Comparison of ENCODE assay signal across 25 mouse cellular contexts in genomic region chr15:80574211-80575040, GRCm38 (mm10). TPM values are rescaled to one million over a fixed set of nuclear protein-coding genes. Genes with fewer than 3 reads are reported as not detected.
DNase-seq lines count a peak whose midpoint lies in the region; ATAC-seq and TF ChIP-seq lines count a peak whose summit lies in the region.
"Had no signal": no experiment of that assay in that cellular context is flagged by ENCODE, and none has a peak within 500 bp of the region (broad histone marks: within the 10 kb centered on the region; RNA-seq: fewer than 3 reads in every experiment).

No protein-coding gene starts in this region.

- H3K4me1 ChIP-seq in hindbrain, postnatal 0 days (ENCODE audit: insufficient read depth, low read length): no peaks in the 10 kb centered on the region
- H3K4me1 ChIP-seq in hindbrain, embryonic 13.5 days (replicated peaks): peaks cover 11% of the 10 kb centered on the region
- peaks cover 14% of the 10 kb centered on the region for H3K4me1 ChIP-seq in neural tube, embryonic 15.5 days
- H3K4me1 ChIP-seq: kidney, embryonic 15.5 days; liver, embryonic 13.5 days had no signal

- 83% methylated on average over 17 of the region's 17 CpGs for WGBS in hindbrain, postnatal 0 days
- WGBS in hindbrain, embryonic 13.5 days: 89% methylated on average over 17 of the region's 17 CpGs
- WGBS in neural tube, embryonic 15.5 days: 89% methylated on average over 17 of the region's 17 CpGs

- H3K27ac ChIP-seq in hindbrain, postnatal 0 days: no peak overlapping the region
- H3K27ac ChIP-seq in hindbrain, embryonic 13.5 days: no peak overlapping the region
- no peak overlapping the region for H3K27ac ChIP-seq in neural tube, embryonic 15.5 days (replicated peaks)
- H3K27ac ChIP-seq: heart, adult 2 months; hindbrain, embryonic 14.5 days; kidney, embryonic 15.5 days; limb, embryonic 13.5 days; liver, embryonic 13.5 days had no signal

- no peaks in the 10 kb centered on the region for H3K9me3 ChIP-seq in hindbrain, postnatal 0 days (ENCODE audit: low read length)
- no peaks in the 10 kb centered on the region for H3K9me3 ChIP-seq in hindbrain, embryonic 13.5 days
- no peaks in the 10 kb centered on the region for H3K9me3 ChIP-seq in neural tube, embryonic 15.5 days (replicated peaks)
- H3K9me3 ChIP-seq: kidney, embryonic 15.5 days; limb, embryonic 13.5 days; liver, embryonic 13.5 days had no signal

- ATAC-seq in cerebellum, adult (ENCODE audit: insufficient number of reproducible peaks, low FRiP score, low TSS enrichment): no peak
- no peak for ATAC-seq in hindbrain, postnatal 0 days
- no peak for ATAC-seq in hindbrain, embryonic 13.5 days (ENCODE audit: low FRiP score)
- no peak for ATAC-seq in neural tube, embryonic 15.5 days (ENCODE audit: low FRiP score)
- ATAC-seq: CD4-positive, CD25-positive, alpha-beta regulatory T cell, adult 4 months; intestine, postnatal 0 days; midbrain, embryonic 16.5 days; Patski had no signal

- no peak overlapping the region for H3K9ac ChIP-seq in hindbrain, postnatal 0 days (replicated peaks; ENCODE audit: low read length)
- H3K9ac ChIP-seq in hindbrain, embryonic 13.5 days: no peak overlapping the region
- no peak overlapping the region for H3K9ac ChIP-seq in neural tube, embryonic 15.5 days (replicated peaks)
- H3K9ac ChIP-seq: hindbrain, embryonic 14.5 days; kidney, embryonic 15.5 days; limb, embryonic 13.5 days; liver, embryonic 13.5 days; lung, embryonic 14.5 days had no signal

- H3K27me3 ChIP-seq in hindbrain, postnatal 0 days (ENCODE audit: insufficient read depth, low read length): no peaks in the 10 kb centered on the region
- H3K27me3 ChIP-seq in hindbrain, embryonic 13.5 days: 0 out of 2 replicates have a peak, but pooled peaks cover 14% of the 10 kb centered on the region
- 0 out of 2 replicates have a peak, but pooled peaks cover 4% of the 10 kb centered on the region for H3K27me3 ChIP-seq in neural tube, embryonic 15.5 days (replicated peaks)

- TF ChIP-seq CTCF in hindbrain, postnatal 0 days (IDR thresholded peaks at IDR 0.05; ENCODE audit: low read depth): no peak

- no peak overlapping the region for H3K4me2 ChIP-seq in hindbrain, postnatal 0 days (ENCODE audit: low read depth, low read length)
- no peak overlapping the region for H3K4me2 ChIP-seq in hindbrain, embryonic 13.5 days
- H3K4me2 ChIP-seq in neural tube, embryonic 15.5 days: no peak overlapping the region
- H3K4me2 ChIP-seq: hindbrain, embryonic 14.5 days; kidney, embryonic 15.5 days; limb, embryonic 13.5 days; liver, embryonic 13.5 days; lung, embryonic 14.5 days had no signal

- no peak overlapping the region for H3K4me3 ChIP-seq in hindbrain, postnatal 0 days (ENCODE audit: low read length)
- H3K4me3 ChIP-seq in hindbrain, embryonic 13.5 days: no peak overlapping the region
- H3K4me3 ChIP-seq in neural tube, embryonic 15.5 days (replicated peaks): no peak overlapping the region
- H3K4me3 ChIP-seq: heart, adult 2 months; kidney, embryonic 15.5 days; limb, embryonic 13.5 days; liver, embryonic 13.5 days had no signal

- peak; percentile 54 for DNase-seq in cerebellum, adult 11-12 months
- peak; percentile 39 for DNase-seq in hindbrain, postnatal 0 days (ENCODE audit: low spot score)
- DNase-seq in brain, adult 2 months (ENCODE audit: low read depth, low spot score): peak; percentile 87
- DNase-seq in cerebellum, postnatal 10 days: peak; percentile 72 to 73
- DNase-seq in urinary bladder, postnatal 4 days (ENCODE audit: low spot score in 2 of 2): no peak
- DNase-seq: adrenal gland, postnatal 25 days; heart, adult 2 months; liver, embryonic 13.5 days; lung, embryonic 14.5 days; lung, postnatal 36 days had no signal

- no peaks in the 10 kb centered on the region for H3K36me3 ChIP-seq in hindbrain, postnatal 0 days (ENCODE audit: insufficient read depth, low read length)
- no peaks in the 10 kb centered on the region for H3K36me3 ChIP-seq in hindbrain, embryonic 13.5 days
- no peaks in the 10 kb centered on the region for H3K36me3 ChIP-seq in neural tube, embryonic 15.5 days
- H3K36me3 ChIP-seq: kidney, embryonic 15.5 days; limb, embryonic 13.5 days; liver, embryonic 13.5 days had no signal

RNA-seq across cellular contexts. Expression of gene Grap2, which starts 2.0 kb away (rescaled TPM):
- total RNA-seq in hindbrain, postnatal 0 days (2014; rRNA removed): 0.05 and 1.6 TPM in 2 replicates
- 0.11 TPM in 1 of 2 replicates, not detected in the other for polyA plus RNA-seq in hindbrain, postnatal 0 days (2015; fragmentation: Nextera tagmentation; extraction: Ambion mirVana)
- 0.97 and 1.3 TPM in 2 replicates for polyA plus RNA-seq in hindbrain, embryonic 13.5 days (2015; fragmentation: Nextera tagmentation; extraction: Ambion mirVana)
- 0.35 and 4.8 TPM in 2 replicates for polyA plus RNA-seq in neural tube, embryonic 15.5 days (2015; fragmentation: Nextera tagmentation; extraction: Ambion mirVana)
- polyA plus RNA-seq: Patski had no signal

RNA-seq across cellular contexts. Expression of gene Enthd1, which starts 9.5 kb away (rescaled TPM):
- total RNA-seq in hindbrain, postnatal 0 days (2014; rRNA removed): not detected in 2 replicates
- polyA plus RNA-seq in hindbrain, postnatal 0 days (2015; fragmentation: Nextera tagmentation; extraction: Ambion mirVana): not detected in 2 replicates
- not detected in 2 replicates for polyA plus RNA-seq in hindbrain, embryonic 13.5 days (2015; fragmentation: Nextera tagmentation; extraction: Ambion mirVana)
- polyA plus RNA-seq in neural tube, embryonic 15.5 days (2015; fragmentation: Nextera tagmentation; extraction: Ambion mirVana): 0.08 TPM in 1 of 2 replicates, not detected in the other
- total RNA-seq: adrenal gland, postnatal 25 days; gastrocnemius, adult 8-10 months; heart, adult 2 months; heart, postnatal 25 days; layer of hippocampus, postnatal 10 days; megakaryocyte-erythroid progenitor cell, adult 5-6 weeks had no signal
- polyA plus RNA-seq: heart, adult 2 months; hindbrain, embryonic 14.5 days; intestine, postnatal 0 days; kidney, embryonic 15.5 days; large intestine, adult 2 months; limb, embryonic 13.5 days; liver, embryonic 13.5 days; lung, embryonic 14.5 days; midbrain, embryonic 16.5 days; Patski had no signal

Comparison
In these comparisons a context has a peak if more than half of its experiments do, and no peak if none do; other contexts are left out.
1. DNase-seq: peak in cerebellum, adult 11-12 months (single experiment), hindbrain, postnatal 0 days (single experiment), brain, adult 2 months (single experiment) and cerebellum, postnatal 10 days (2 of 2); none in urinary bladder, postnatal 4 days (0 of 2).